Mouse (Mus musculus): Measurements from ENCODE around the gene Csnk1g1. TPM values are rescaled to one million over a fixed set of nuclear protein-coding genes. Genes with fewer than 3 reads are reported as not detected.

Gene Csnk1g1
- polyA plus RNA-seq, 1 experiment from 2014 or later = 22.3 TPM

- H3K4me3 ChIP-seq = no peak overlapping the region
- H3K4me1 ChIP-seq (replicated peaks) = no peaks in the 10 kb centered on the region
- no peak overlapping the region for H3K27ac ChIP-seq (replicated peaks)
- ATAC-seq (ENCODE audit: low read depth) = no peak
- WGBS = 86% methylated on average over 1 of the region's 1 CpGs
- H3K4me2 ChIP-seq = no peak overlapping the region
- no peaks in the 10 kb centered on the region for H3K27me3 ChIP-seq
- H3K9ac ChIP-seq = no peak overlapping the region
- H3K9me3 ChIP-seq = no peaks in the 10 kb centered on the region
- no peaks in the 10 kb centered on the region for H3K36me3 ChIP-seq
Measured at GRCm38 (mm10) chr9:65917015-65917414, 8.3 kb downstream of the Csnk1g1 start.

GRCm38 (mm10) chr9:65928456-65928855 lies 19.7 kb downstream of the Csnk1g1 start:
- ATAC-seq (ENCODE audit: low read depth) = no peak

DNA sequence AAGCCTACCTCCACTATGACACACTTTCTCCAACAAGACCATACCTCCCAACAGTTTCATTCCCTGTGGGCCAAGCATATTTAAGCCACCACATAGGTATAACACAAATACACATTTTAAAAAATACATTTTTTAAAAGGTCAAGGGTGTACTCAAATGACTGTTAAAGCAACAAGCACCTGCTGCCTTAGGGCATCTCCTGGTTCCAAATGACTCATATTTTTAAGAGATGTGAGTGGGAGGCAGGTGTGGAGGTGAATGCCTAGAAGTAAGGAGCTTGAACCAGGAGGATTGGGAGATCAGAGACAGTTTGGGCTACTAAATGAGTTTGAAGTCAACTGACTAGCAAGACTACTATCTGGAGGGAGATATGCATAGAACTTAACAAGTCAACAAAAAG lies 21.1 kb downstream of the Csnk1g1 start:
- no peak overlapping the region for H3K9ac ChIP-seq
- no peaks in the 10 kb centered on the region for H3K27me3 ChIP-seq
- no peaks in the 10 kb centered on the region for H3K36me3 ChIP-seq
- no peak overlapping the region for H3K4me2 ChIP-seq
- no peaks in the 10 kb centered on the region for H3K4me1 ChIP-seq (replicated peaks)
- H3K4me3 ChIP-seq = no peak overlapping the region
- H3K9me3 ChIP-seq = no peaks in the 10 kb centered on the region
- H3K27ac ChIP-seq (replicated peaks) = no peak overlapping the region
- ATAC-seq (ENCODE audit: low read depth) = no peak

More at GRCm38 (mm10) chr9:65928456-65928855, 19.7 kb downstream of the Csnk1g1 start:
- no peaks in the 10 kb centered on the region for H3K27me3 ChIP-seq
- H3K4me3 ChIP-seq = no peak overlapping the region
- no peaks in the 10 kb centered on the region for H3K36me3 ChIP-seq
- no peak overlapping the region for H3K4me2 ChIP-seq
- H3K9ac ChIP-seq = no peak overlapping the region
- H3K27ac ChIP-seq (replicated peaks) = no peak overlapping the region
- H3K9me3 ChIP-seq = no peaks in the 10 kb centered on the region
- H3K4me1 ChIP-seq (replicated peaks) = no peaks in the 10 kb centered on the region

DNA sequence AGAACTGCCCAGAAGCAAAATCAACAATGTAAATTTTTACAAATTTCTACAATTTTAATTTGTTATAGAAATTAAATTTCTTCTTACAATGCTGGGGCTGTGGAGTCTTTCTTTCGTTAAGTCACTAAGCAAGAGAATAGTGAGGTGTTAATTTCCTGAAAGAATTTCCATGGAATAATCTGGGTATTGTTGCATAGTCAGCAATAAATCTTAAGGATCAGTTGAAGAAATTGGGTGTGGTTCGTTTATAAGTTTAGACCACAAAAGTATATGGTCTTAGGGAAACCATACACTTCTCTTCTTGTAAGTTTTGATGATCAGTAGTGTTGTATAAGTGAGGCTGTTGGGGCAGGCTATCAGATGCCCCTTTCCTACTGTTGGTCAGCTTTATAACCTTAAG lies 28.8 kb downstream of the Csnk1g1 start:
- Histone ChIP-seq H3K4me2 (no peak overlapping the region), H3K27me3 (no peaks in the 10 kb centered on the region), H3K27ac (replicated peaks) (no peak overlapping the region), H3K36me3 (no peaks in the 10 kb centered on the region), H3K4me3 (no peak overlapping the region), H3K9ac (no peak overlapping the region), H3K9me3 (no peaks in the 10 kb centered on the region), H3K4me1 (replicated peaks) (no peaks in the 10 kb centered on the region)
- ATAC-seq (ENCODE audit: low read depth) = no peak
- 80% methylated on average over 2 of the region's 2 CpGs for WGBS

DNA sequence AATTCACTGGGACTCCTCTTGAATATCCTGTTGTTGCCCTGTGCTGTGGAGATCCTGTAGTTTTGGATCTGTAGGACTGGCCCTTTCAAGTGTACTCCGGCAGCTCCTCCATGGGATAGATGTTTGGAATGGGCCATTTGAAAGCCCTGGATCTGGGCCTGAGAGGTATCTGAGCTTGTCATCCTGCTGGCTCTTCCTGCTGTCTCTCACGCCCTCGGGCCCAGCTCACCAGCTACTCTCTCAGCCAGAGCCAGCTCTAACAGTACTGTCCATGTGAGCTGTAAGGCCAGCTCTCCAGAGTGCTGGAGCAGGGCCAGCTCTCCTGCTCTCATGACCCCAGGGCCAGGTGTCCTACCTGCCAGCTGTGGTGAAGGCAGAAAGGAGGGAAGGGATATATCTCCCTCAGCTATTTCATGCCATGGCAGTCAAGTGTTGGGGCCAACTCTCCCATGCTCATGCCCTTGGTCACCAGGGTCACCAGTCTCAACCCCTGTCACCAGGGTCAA lies 42.4 kb downstream of the Csnk1g1 start:
- no peak overlapping the region for H3K4me3 ChIP-seq
- 0 out of 2 replicates have a peak, but pooled peaks cover 4% of the 10 kb centered on the region for H3K36me3 ChIP-seq
- ATAC-seq (ENCODE audit: low read depth) = no peak
- no peaks in the 10 kb centered on the region for H3K27me3 ChIP-seq
- no peak overlapping the region for H3K9ac ChIP-seq
- no peaks in the 10 kb centered on the region for H3K9me3 ChIP-seq
- 89% methylated on average over 3 of the region's 3 CpGs for WGBS
- no peak overlapping the region for H3K27ac ChIP-seq (replicated peaks)
- H3K4me2 ChIP-seq = no peak overlapping the region
- H3K4me1 ChIP-seq (replicated peaks) = no peaks in the 10 kb centered on the region

GRCm38 (mm10) chr9:65970009-65970408 lies 61.3 kb downstream of the Csnk1g1 start:
- H3K4me3 ChIP-seq = no peak overlapping the region
- H3K9me3 ChIP-seq = no peaks in the 10 kb centered on the region
- no peaks in the 10 kb centered on the region for H3K27me3 ChIP-seq
- WGBS = 84% methylated on average over 3 of the region's 3 CpGs
- no peak overlapping the region for H3K4me2 ChIP-seq
- H3K4me1 ChIP-seq (replicated peaks) = 0 out of 2 replicates have a peak, but pooled peaks cover under 1% of the 10 kb centered on the region
- no peak for ATAC-seq (ENCODE audit: low read depth)
- no peak overlapping the region for H3K9ac ChIP-seq
- no peaks in the 10 kb centered on the region for H3K36me3 ChIP-seq
- H3K27ac ChIP-seq (replicated peaks) = no peak overlapping the region

DNA sequence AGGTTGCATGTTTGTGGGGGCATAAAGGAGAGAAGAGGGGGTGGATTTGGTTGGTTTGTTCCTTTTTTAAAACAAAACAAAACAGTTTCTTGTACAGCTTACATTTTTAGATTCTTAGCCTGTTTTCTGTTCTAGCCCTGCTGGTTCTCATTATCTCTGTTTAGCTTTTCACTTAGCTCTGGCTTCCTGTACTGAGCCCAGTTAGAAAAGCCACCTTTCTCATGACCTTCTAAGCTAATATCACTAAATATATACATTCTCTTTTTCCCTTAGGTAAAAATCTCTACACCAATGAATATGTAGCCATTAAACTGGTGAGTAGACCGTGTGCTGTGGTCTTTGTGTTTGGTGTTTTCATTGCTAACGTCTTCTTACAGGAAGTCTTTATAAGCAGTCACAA lies 64.5 kb downstream of the Csnk1g1 start:
- ATAC-seq (ENCODE audit: low read depth) = no peak

GRCm38 (mm10) chr9:65975886-65976285 lies 67.2 kb downstream of the Csnk1g1 start:
- Histone ChIP-seq H3K27ac (replicated peaks) (no peak overlapping the region), H3K4me3 (no peak overlapping the region), H3K27me3 (no peaks in the 10 kb centered on the region), H3K9ac (no peak overlapping the region), H3K4me1 (replicated peaks) (0 out of 2 replicates have a peak, but pooled peaks cover 7% of the 10 kb centered on the region), H3K9me3 (no peaks in the 10 kb centered on the region), H3K36me3 (no peaks in the 10 kb centered on the region), H3K4me2 (no peak overlapping the region)
- no peak for ATAC-seq (ENCODE audit: low read depth)

More for the DNA sequence above, 64.5 kb downstream of the Csnk1g1 start:
- Histone ChIP-seq H3K4me1 (replicated peaks) (0 out of 2 replicates have a peak, but pooled peaks cover 7% of the 10 kb centered on the region), H3K27me3 (no peaks in the 10 kb centered on the region), H3K4me3 (no peak overlapping the region), H3K9ac (no peak overlapping the region), H3K4me2 (no peak overlapping the region), H3K9me3 (no peaks in the 10 kb centered on the region), H3K36me3 (no peaks in the 10 kb centered on the region), H3K27ac (replicated peaks) (no peak overlapping the region)
- 76% methylated on average over 2 of the region's 2 CpGs for WGBS

GRCm38 (mm10) chr9:65982841-65983240 lies 74.1 kb downstream of the Csnk1g1 start:
- Histone ChIP-seq H3K27me3 (no peaks in the 10 kb centered on the region), H3K9ac (no peak overlapping the region), H3K9me3 (no peaks in the 10 kb centered on the region), H3K27ac (replicated peaks) (no peak overlapping the region), H3K4me2 (no peak overlapping the region), H3K4me3 (no peak overlapping the region), H3K36me3 (no peaks in the 10 kb centered on the region), H3K4me1 (replicated peaks) (no peaks in the 10 kb centered on the region)
- 63% methylated on average over 1 of the region's 1 CpGs for WGBS
- ATAC-seq (ENCODE audit: low read depth) = no peak

GRCm38 (mm10) chr9:65987021-65987420 lies 78.3 kb downstream of the Csnk1g1 start:
- 89% methylated on average over 5 of the region's 5 CpGs for WGBS
- H3K36me3 ChIP-seq = no peaks in the 10 kb centered on the region
- no peak overlapping the region for H3K9ac ChIP-seq
- H3K27ac ChIP-seq (replicated peaks) = no peak overlapping the region
- H3K4me1 ChIP-seq (replicated peaks) = no peaks in the 10 kb centered on the region
- H3K9me3 ChIP-seq = no peaks in the 10 kb centered on the region
- H3K27me3 ChIP-seq = no peaks in the 10 kb centered on the region
- no peak overlapping the region for H3K4me2 ChIP-seq
- no peak for ATAC-seq (ENCODE audit: low read depth)
- H3K4me3 ChIP-seq = no peak overlapping the region

GRCm38 (mm10) chr9:65995603-65996376 lies 87.1 kb downstream of the Csnk1g1 start:
- WGBS = 93% methylated on average over 7 of the region's 7 CpGs
- Histone ChIP-seq H3K27ac (replicated peaks) (no peak overlapping the region), H3K27me3 (no peaks in the 10 kb centered on the region), H3K36me3 (peaks cover 6% of the 10 kb centered on the region; the same call in 1 of the 2 replicates), H3K4me1 (replicated peaks) (peaks cover 11% of the 10 kb centered on the region), H3K9ac (no peak overlapping the region), H3K9me3 (no peaks in the 10 kb centered on the region), H3K4me3 (no peak overlapping the region), H3K4me2 (no peak overlapping the region)
- ATAC-seq (ENCODE audit: low read depth) = no peak

DNA sequence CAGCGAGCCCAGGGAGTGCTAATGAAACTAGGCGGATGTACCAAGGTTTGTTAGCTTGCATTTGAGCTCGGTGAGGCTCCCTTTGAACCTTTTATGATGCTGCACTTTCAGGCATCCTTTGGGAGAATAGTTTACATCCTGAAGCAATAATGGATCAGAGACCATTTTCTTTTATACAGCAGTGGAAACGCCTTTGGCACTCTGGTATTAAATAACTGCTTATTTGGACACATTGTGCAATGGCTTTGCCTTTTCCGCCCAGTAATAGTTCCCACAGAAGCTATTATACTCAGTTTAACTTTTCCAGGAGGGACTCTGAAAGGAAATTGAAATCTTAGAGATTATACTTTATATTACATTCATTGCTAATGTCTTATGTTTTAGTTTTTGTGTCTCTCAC lies 90.2 kb downstream of the Csnk1g1 start:
- 28% methylated on average over 5 of the region's 5 CpGs for WGBS
- H3K27me3 ChIP-seq = no peaks in the 10 kb centered on the region

GRCm38 (mm10) chr9:66004380-66004779 lies 95.7 kb downstream of the Csnk1g1 start:
- 32% methylated on average over 4 of the region's 4 CpGs for WGBS
- Histone ChIP-seq H3K36me3 (peaks cover 46% of the 10 kb centered on the region), H3K9ac (no peak overlapping the region), H3K4me2 (no peak overlapping the region), H3K4me3 (no peak overlapping the region), H3K27me3 (no peaks in the 10 kb centered on the region), H3K4me1 (replicated peaks) (0 out of 2 replicates have a peak, but pooled peaks cover 3% of the 10 kb centered on the region), H3K9me3 (no peaks in the 10 kb centered on the region), H3K27ac (replicated peaks) (no peak overlapping the region)
- ATAC-seq (ENCODE audit: low read depth) = no peak

More for the DNA sequence above, 90.2 kb downstream of the Csnk1g1 start:
- Histone ChIP-seq H3K4me2 (no peak overlapping the region), H3K27ac (replicated peaks) (no peak overlapping the region), H3K9ac (no peak overlapping the region), H3K4me3 (no peak overlapping the region), H3K36me3 (peaks cover 20% of the 10 kb centered on the region), H3K4me1 (replicated peaks) (peaks cover 11% of the 10 kb centered on the region), H3K9me3 (no peaks in the 10 kb centered on the region)
- ATAC-seq (ENCODE audit: low read depth) = no peak

Data from neural tube, embryonic 13.5 days (tissue).